Mouse (Mus musculus): ENCODE data around the gene a. TPM values are rescaled to one million over a fixed set of nuclear protein-coding genes. Genes with fewer than 3 reads are reported as not detected.

Gene a
- polyA plus RNA-seq, 1 experiment from 2014 or later, result 1.1 TPM

DNA sequence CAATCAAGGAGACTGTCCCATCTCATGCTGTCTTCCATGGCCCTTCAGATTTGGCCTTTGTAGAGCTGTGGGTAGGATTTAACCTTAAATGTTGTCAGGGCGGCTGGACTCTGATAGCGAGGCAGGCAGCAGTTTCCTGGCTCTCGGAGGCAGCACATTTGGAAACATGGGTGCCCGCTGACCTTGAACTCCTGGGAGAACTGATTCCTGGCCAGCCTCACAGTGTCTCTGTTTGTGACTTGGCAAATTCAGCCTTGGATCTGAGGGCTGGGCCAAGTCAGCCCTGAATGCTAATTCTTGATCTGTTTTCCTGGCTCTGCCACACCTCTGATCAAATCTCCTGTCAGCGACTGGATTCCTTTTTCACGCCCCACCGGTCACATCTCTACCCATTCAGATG, 14.7 kb upstream of the a start:
- whole genome bisulfite sequencing, result 71% methylated on average over 7 of the region's 7 CpGs
- Histone ChIP-seq H3K4me2 (ENCODE audit: low read length) (no peak overlapping the region), H3K4me3 (ENCODE audit: low read length) (no peak overlapping the region), H3K4me1 (ENCODE audit: control insufficient read depth, insufficient read depth, low read depth, low read length) (no peaks in the 10 kb centered on the region), H3K9me3 (ENCODE audit: control insufficient read depth, low read length) (no peaks in the 10 kb centered on the region), H3K27ac (ENCODE audit: low read depth, low read length) (no peak overlapping the region), H3K36me3 (ENCODE audit: control insufficient read depth, insufficient read depth, low read length) (no peaks in the 10 kb centered on the region), H3K9ac (ENCODE audit: low read depth, low read length) (no peak overlapping the region), H3K27me3 (replicated peaks; ENCODE audit: control insufficient read depth, insufficient read depth, low read length) (no peaks in the 10 kb centered on the region)
- no peak for ATAC-seq

DNA sequence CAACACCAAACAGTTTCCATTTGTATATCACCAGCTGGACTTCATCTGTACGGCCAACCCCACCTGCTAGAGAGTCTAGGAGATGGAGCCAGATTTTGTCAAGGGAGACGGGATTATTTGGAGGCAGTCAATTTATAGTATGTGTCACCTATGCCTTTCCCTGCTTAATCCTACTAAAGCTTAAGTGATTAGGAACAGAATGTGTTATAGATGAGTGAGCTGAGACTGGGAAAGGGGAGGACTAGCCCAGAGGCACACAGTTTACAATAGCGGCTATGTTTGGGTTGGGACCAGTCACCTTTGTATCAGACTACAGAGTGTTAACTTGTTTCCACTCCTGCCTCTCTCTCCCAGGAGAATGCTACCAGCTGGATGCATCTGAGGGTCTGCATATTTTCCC, 11.6 kb upstream of the a start:
- no peak overlapping the region for H3K4me2 ChIP-seq (ENCODE audit: low read length)
- no peaks in the 10 kb centered on the region for H3K27me3 ChIP-seq (replicated peaks; ENCODE audit: control insufficient read depth, insufficient read depth, low read length)
- H3K9me3 ChIP-seq (ENCODE audit: control insufficient read depth, low read length), result no peaks in the 10 kb centered on the region
- no peaks in the 10 kb centered on the region for H3K36me3 ChIP-seq (ENCODE audit: control insufficient read depth, insufficient read depth, low read length)
- H3K4me1 ChIP-seq (ENCODE audit: control insufficient read depth, insufficient read depth, low read depth, low read length), result peaks cover 5% of the 10 kb centered on the region; the same call in 1 of the 2 replicates
- no peak for ATAC-seq
- H3K27ac ChIP-seq (ENCODE audit: low read depth, low read length), result no peak overlapping the region
- H3K9ac ChIP-seq (ENCODE audit: low read depth, low read length), result no peak overlapping the region
- 68% methylated on average over 3 of the region's 3 CpGs for WGBS
- H3K4me3 ChIP-seq (ENCODE audit: low read length), result no peak overlapping the region

DNA sequence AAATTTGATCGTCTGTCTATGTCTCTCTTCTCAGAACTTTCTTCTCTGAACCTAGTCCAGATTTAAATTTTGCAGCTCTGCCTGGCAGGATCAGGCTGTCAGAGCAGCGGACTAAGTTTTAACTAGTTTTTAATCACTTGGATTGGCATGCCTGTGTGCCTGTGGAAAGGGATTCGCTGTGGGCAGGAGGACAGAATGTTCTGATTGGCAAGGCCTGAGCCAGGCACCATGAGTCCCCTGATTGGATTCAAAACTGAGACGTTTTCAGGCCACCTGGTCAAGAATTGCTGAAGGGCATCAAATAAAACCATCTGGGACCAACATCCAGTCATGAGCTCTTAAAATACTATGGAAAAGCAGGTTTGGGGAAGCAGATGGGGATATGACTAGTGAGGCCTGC, 8.8 kb upstream of the a start:
- 67% methylated on average over 4 of the region's 4 CpGs for WGBS
- Histone ChIP-seq H3K9me3 (ENCODE audit: control insufficient read depth, low read length) (no peaks in the 10 kb centered on the region), H3K9ac (ENCODE audit: low read depth, low read length) (no peak overlapping the region), H3K4me2 (ENCODE audit: low read length) (no peak overlapping the region), H3K27ac (ENCODE audit: low read depth, low read length) (no peak overlapping the region), H3K4me1 (ENCODE audit: control insufficient read depth, insufficient read depth, low read depth, low read length) (peaks cover 10% of the 10 kb centered on the region), H3K36me3 (ENCODE audit: control insufficient read depth, insufficient read depth, low read length) (no peaks in the 10 kb centered on the region), H3K27me3 (replicated peaks; ENCODE audit: control insufficient read depth, insufficient read depth, low read length) (no peaks in the 10 kb centered on the region), H3K4me3 (ENCODE audit: low read length) (no peak overlapping the region)
- ATAC-seq, result no peak

DNA sequence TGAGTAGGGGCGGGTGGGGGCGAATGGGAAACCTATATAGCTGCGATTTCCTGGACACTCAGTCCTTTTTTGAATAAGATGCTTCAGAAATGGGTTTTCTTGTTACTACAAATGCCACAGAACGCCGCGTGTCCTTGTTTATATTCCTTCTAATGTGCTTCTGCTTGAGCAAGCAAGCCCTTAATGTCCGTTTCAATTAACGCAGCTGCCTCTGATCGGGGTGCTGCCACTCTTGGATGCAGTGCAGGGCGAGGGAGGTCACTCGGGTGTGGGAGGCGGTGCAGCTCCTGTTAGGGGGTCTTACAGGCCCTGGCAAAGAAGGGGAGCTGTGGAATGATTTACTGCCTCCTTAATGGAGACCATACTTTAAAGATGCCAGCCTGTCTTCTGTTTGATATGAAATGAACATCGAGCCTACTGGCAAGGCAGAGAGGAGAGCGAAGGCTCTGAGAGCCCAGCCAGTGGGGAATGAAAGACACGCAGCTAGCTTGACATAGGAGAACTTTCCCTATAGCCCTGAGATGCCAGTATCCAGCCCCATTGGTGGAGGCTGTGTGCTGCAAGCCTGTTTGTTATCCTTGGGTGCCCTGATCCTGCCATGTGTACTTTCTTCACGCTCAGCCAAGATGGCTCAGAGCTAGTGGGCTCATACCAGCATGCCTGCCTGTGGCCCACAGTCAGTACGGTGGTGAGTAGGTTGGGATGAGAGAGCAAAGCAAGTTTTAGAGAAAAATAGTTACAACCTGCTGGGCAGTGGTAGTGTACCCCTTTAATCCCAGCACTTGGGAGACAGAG, 8.1 kb upstream of the a start:
- no peak overlapping the region for H3K4me2 ChIP-seq (ENCODE audit: low read length)
- ATAC-seq, result no peak
- H3K4me3 ChIP-seq (ENCODE audit: low read length), result no peak overlapping the region
- 54% methylated on average over 17 of the region's 17 CpGs for WGBS
- H3K4me1 ChIP-seq (ENCODE audit: control insufficient read depth, insufficient read depth, low read depth, low read length), result peaks cover 10% of the 10 kb centered on the region
- H3K9ac ChIP-seq (ENCODE audit: low read depth, low read length), result no peak overlapping the region
- H3K9me3 ChIP-seq (ENCODE audit: control insufficient read depth, low read length), result no peaks in the 10 kb centered on the region
- H3K36me3 ChIP-seq (ENCODE audit: control insufficient read depth, insufficient read depth, low read length), result no peaks in the 10 kb centered on the region
- no peak overlapping the region for H3K27ac ChIP-seq (ENCODE audit: low read depth, low read length)
- no peaks in the 10 kb centered on the region for H3K27me3 ChIP-seq (replicated peaks; ENCODE audit: control insufficient read depth, insufficient read depth, low read length)

DNA sequence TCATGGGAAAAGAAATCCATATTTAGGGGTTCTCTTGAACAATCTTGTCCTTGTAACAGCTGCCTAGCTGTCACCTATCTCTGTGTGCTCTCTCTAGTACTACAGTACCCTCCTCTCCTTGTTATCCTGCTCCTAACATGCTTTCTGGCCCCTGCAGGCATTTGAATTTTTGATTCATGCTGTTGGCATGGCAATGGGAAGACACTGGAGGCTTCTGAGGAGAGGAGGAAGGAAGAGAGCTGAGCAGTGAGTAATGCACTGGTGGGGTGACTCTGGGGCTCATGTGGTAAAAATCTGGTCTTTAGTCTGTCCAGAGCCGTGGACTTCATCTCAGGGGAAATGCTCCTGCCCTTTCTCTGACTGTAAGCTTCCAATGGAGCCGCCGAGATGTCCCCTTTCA, 5.9 kb upstream of the a start:
- H3K27ac ChIP-seq (ENCODE audit: low read depth, low read length), result no peak overlapping the region
- no peaks in the 10 kb centered on the region for H3K9me3 ChIP-seq (ENCODE audit: control insufficient read depth, low read length)
- H3K27me3 ChIP-seq (replicated peaks; ENCODE audit: control insufficient read depth, insufficient read depth, low read length), result no peaks in the 10 kb centered on the region
- H3K9ac ChIP-seq (ENCODE audit: low read depth, low read length), result no peak overlapping the region
- peaks cover 15% of the 10 kb centered on the region for H3K4me1 ChIP-seq (ENCODE audit: control insufficient read depth, insufficient read depth, low read depth, low read length)
- H3K4me2 ChIP-seq (ENCODE audit: low read length), result no peak overlapping the region
- WGBS, result 59% methylated on average over 3 of the region's 3 CpGs
- H3K36me3 ChIP-seq (ENCODE audit: control insufficient read depth, insufficient read depth, low read length), result no peaks in the 10 kb centered on the region
- no peak for ATAC-seq
- H3K4me3 ChIP-seq (ENCODE audit: low read length), result no peak overlapping the region

DNA sequence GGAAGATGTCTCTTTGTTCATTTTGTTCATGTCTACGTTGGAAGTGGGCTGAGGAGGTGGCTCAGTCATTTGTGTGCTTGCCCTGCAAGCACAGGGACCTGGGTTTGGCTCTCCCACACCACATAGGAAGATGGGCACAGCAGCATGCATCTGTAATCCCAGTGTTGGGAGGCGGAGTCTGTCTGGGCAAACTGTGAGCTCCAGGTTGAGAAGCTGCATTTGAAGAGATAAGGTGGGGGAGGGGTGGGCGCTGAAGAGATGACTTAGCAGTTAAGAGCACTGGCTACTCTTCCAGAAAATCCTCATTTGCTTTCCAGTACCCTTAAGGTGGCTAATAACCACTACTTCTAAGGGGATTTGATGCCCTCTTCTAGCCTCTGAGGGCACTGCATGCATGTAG, 5.0 kb upstream of the a start:
- no peak overlapping the region for H3K4me2 ChIP-seq (ENCODE audit: low read length)
- H3K4me3 ChIP-seq (ENCODE audit: low read length), result no peak overlapping the region
- H3K4me1 ChIP-seq (ENCODE audit: control insufficient read depth, insufficient read depth, low read depth, low read length), result peaks cover 15% of the 10 kb centered on the region
- H3K27ac ChIP-seq (ENCODE audit: low read depth, low read length), result no peak overlapping the region
- no peaks in the 10 kb centered on the region for H3K27me3 ChIP-seq (replicated peaks; ENCODE audit: control insufficient read depth, insufficient read depth, low read length)
- ATAC-seq, result no peak
- H3K36me3 ChIP-seq (ENCODE audit: control insufficient read depth, insufficient read depth, low read length), result no peaks in the 10 kb centered on the region
- 47% methylated on average over 3 of the region's 3 CpGs for WGBS
- H3K9ac ChIP-seq (ENCODE audit: low read depth, low read length), result no peak overlapping the region
- no peaks in the 10 kb centered on the region for H3K9me3 ChIP-seq (ENCODE audit: control insufficient read depth, low read length)

DNA sequence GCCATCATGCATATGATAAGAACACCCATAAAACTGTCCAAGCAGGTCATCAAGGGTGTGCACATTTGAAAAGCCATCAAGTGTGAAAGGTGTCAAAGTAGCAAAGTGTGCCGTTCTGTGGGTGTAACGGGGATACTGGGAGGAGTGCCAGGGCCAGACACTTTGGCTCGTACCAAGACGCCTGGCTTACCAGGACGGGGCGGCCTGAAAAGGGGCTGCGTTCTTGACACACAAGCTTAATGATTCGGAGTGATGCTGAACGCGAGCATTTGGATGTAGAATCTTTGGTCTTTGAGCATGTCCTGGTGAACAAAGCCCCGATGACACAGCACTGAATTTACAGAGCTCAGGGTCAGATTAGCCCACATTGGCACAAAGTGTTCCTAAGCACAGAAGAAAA, 4.4 kb upstream of the a start:
- no peak overlapping the region for H3K4me2 ChIP-seq (ENCODE audit: low read length)
- no peaks in the 10 kb centered on the region for H3K27me3 ChIP-seq (replicated peaks; ENCODE audit: control insufficient read depth, insufficient read depth, low read length)
- no peak overlapping the region for H3K27ac ChIP-seq (ENCODE audit: low read depth, low read length)
- no peaks in the 10 kb centered on the region for H3K9me3 ChIP-seq (ENCODE audit: control insufficient read depth, low read length)
- ATAC-seq, result no peak
- peaks cover 15% of the 10 kb centered on the region for H3K4me1 ChIP-seq (ENCODE audit: control insufficient read depth, insufficient read depth, low read depth, low read length)
- H3K36me3 ChIP-seq (ENCODE audit: control insufficient read depth, insufficient read depth, low read length), result no peaks in the 10 kb centered on the region
- 81% methylated on average over 11 of the region's 11 CpGs for WGBS
- H3K4me3 ChIP-seq (ENCODE audit: low read length), result no peak overlapping the region
- no peak overlapping the region for H3K9ac ChIP-seq (ENCODE audit: low read depth, low read length)

DNA sequence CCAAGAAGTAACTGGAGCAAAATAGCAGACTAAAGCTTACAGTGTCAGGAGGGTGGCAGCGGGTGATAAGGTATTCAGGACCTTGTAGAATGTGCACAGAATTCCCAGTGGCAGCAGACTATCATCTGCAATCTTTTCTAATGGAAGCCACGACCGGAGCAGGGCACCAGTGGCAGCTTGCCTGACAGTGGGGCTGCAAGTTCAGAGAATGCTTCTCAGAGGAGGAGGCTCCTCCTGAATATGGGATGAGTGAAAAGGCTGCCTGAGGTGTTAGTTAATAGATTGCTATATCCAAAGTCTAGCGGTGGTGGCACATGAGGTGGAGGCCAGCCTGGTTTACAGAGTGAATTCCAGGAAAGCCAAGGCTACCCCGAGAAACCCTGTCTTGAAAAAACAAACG, 1.8 kb upstream of the a start:
- no peak for ATAC-seq
- Histone ChIP-seq H3K36me3 (ENCODE audit: control insufficient read depth, insufficient read depth, low read length) (no peaks in the 10 kb centered on the region), H3K4me3 (ENCODE audit: low read length) (no peak overlapping the region), H3K9ac (ENCODE audit: low read depth, low read length) (no peak overlapping the region), H3K4me1 (ENCODE audit: control insufficient read depth, insufficient read depth, low read depth, low read length) (peaks cover 29% of the 10 kb centered on the region), H3K9me3 (ENCODE audit: control insufficient read depth, low read length) (no peaks in the 10 kb centered on the region), H3K27me3 (replicated peaks; ENCODE audit: control insufficient read depth, insufficient read depth, low read length) (no peaks in the 10 kb centered on the region), H3K4me2 (ENCODE audit: low read length) (no peak overlapping the region), H3K27ac (ENCODE audit: low read depth, low read length) (no peak overlapping the region)
- WGBS, result 77% methylated on average over 6 of the region's 6 CpGs

DNA sequence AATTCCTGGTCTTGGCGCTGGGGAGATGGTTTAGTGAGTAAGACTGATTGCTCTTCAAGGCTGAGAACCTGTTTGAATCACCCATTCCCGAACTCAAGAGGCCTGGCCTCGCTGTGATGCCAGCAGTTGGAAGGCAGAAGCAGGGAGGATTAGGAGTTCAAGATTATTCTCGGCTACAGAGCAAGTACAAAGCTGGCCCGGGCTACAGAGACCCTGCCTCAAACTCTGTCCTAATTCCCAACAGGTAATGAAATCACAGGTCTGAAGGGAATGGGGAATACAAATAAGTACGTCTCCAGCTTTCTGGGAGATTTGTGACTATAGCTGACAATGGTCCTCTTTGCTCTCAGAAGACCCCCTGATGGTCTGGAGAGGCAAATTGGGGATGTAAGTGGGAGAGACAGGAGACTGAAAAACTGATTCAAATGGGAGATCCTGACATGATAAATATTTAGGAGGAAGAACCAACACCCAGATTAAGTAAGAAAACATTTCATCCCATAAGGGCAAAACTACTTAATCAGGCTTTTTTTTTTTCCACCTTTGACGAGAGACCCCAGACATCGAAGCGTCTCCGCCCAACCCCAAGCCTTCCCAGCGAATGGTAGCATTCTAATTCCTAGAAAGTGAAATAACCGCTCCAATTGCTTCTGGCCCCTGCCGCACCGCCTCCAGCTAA, 1.1 kb upstream of the a start:
- no peak for ATAC-seq
- 6% methylated on average over 14 of the region's 14 CpGs for WGBS

More for the DNA sequence above, 1.1 kb upstream of the a start:
- H3K27me3 ChIP-seq (replicated peaks; ENCODE audit: control insufficient read depth, insufficient read depth, low read length), result no peaks in the 10 kb centered on the region
- H3K4me1 ChIP-seq (ENCODE audit: control insufficient read depth, insufficient read depth, low read depth, low read length), result peaks cover 29% of the 10 kb centered on the region
- H3K27ac ChIP-seq (ENCODE audit: low read depth, low read length), result peak overlapping the region; percentile 98
- H3K9me3 ChIP-seq (ENCODE audit: control insufficient read depth, low read length), result no peaks in the 10 kb centered on the region
- peak overlapping the region; percentile 91 for H3K9ac ChIP-seq (ENCODE audit: low read depth, low read length)
- H3K4me3 ChIP-seq (ENCODE audit: low read length), result peak overlapping the region; percentile 74
- H3K36me3 ChIP-seq (ENCODE audit: control insufficient read depth, insufficient read depth, low read length), result no peaks in the 10 kb centered on the region
- peak overlapping the region; percentile 47 for H3K4me2 ChIP-seq (ENCODE audit: low read length)
